Mouse (Mus musculus) ES-E14 (cell line): ENCODE data around the gene Farsb.

Experiments
- HCFC1 ChIP-seq: IDR thresholded peaks from 2 replicates; pipeline ENCODE4 v1.6.1; 2012; ENCODE audit warnings: low read length, inconsistent platforms, borderline replicate concordance; ENCODE audit not compliant: insufficient read depth
- MAFK ChIP-seq: IDR thresholded peaks from 2 replicates; pipeline ENCODE4 v1.6.1; 2014; ENCODE audit warnings: mild to moderate bottlenecking, low read depth, low read length, inconsistent platforms; ENCODE audit not compliant: insufficient read depth
- ZNF384 ChIP-seq: IDR thresholded peaks from 2 replicates; pipeline ENCODE4 v1.6.1; 2012; ENCODE audit warnings: low read depth, low read length, inconsistent platforms

GRCm38 (mm10) chr1:78518907-78519306, 30.2 kb upstream of the Farsb start:
- no peak for TF ChIP-seq HCFC1
- TF ChIP-seq MAFK = no peak
- no peak for TF ChIP-seq ZNF384
